Mouse (Mus musculus) C2C12 (cell line): ENCODE results near the gene Enpp3. TPM values are rescaled to one million over a fixed set of nuclear protein-coding genes. Genes with fewer than 3 reads are reported as not detected.

Experiments
- H3K27me3 ChIP-seq: one replicate; pipeline ENCODE4 v1.6.1; 2011; ENCODE audit not compliant: control insufficient read depth, insufficient read depth, insufficient read length
- H3K36me3 ChIP-seq: one replicate; pipeline ENCODE4 v1.6.1; 2011; ENCODE audit not compliant: control insufficient read depth, insufficient read depth
- H3K4me3 ChIP-seq: one replicate; pipeline ENCODE4 v1.5.1; 2011; ENCODE audit warnings: mild to moderate bottlenecking, control low read depth; ENCODE audit not compliant: poor library complexity, insufficient read depth, severe bottlenecking
- H3K79me2 ChIP-seq: one replicate; pipeline ENCODE4 v1.6.1; 2011; ENCODE audit not compliant: control insufficient read depth, insufficient read depth
- H3K79me3 ChIP-seq: one replicate; pipeline ENCODE4 v1.6.1; 2011; ENCODE audit warnings: low read depth, control low read depth
- H3ac ChIP-seq: one replicate; pipeline ENCODE3; 2011; ENCODE audit warnings: low read depth; ENCODE audit not compliant: control insufficient read depth, insufficient read length
- CEBPB ChIP-seq: IDR thresholded peaks from one replicate; pipeline ENCODE4 v1.6.1; 2011; ENCODE audit warnings: low read depth, mild to moderate bottlenecking, control low read depth, moderate library complexity
- CTCF ChIP-seq: IDR thresholded peaks from one replicate; pipeline ENCODE4 v1.5.1; 2011; ENCODE audit not compliant: control insufficient read depth, insufficient read depth, insufficient read length
- FOSL1 ChIP-seq: IDR thresholded peaks from one replicate; pipeline ENCODE4 v1.8.0; 2011; ENCODE audit warnings: mild to moderate bottlenecking, low read length; ENCODE audit not compliant: poor library complexity, insufficient read depth, severe bottlenecking
- MAX ChIP-seq: IDR thresholded peaks from one replicate; pipeline ENCODE4 v1.6.1; 2011; ENCODE audit warnings: mild to moderate bottlenecking, control low read depth
- MYOD1 ChIP-seq: IDR thresholded peaks from one replicate; pipeline ENCODE4 v1.6.1; 2011; ENCODE audit warnings: low read depth; ENCODE audit not compliant: control insufficient read depth, insufficient read length
- MYOG ChIP-seq: IDR thresholded peaks from one replicate; pipeline ENCODE4 v1.6.1; 2011; ENCODE audit not compliant: control insufficient read depth, insufficient read length; ENCODE audit errors: extremely low read depth
- USF1 ChIP-seq: IDR thresholded peaks from one replicate; pipeline ENCODE4 v1.6.1; 2011; ENCODE audit warnings: low read depth, mild to moderate bottlenecking, control low read depth, moderate library complexity
- polyA plus RNA-seq: library from polyadenylated mRNA; unstranded; fragments of >200 nt; fragmentation: generic; extraction: Trizol; gene quantifications from one replicate; pipeline ENCODE4 v1.2.1, GENCODE M21; 2012; ENCODE audit warnings: missing spikeins

The Enpp3 gene
- polyA plus RNA-seq, 1 experiment, result 1.4 TPM

- TF ChIP-seq USF1 (no peak), MAX (no peak), MYOD1 (no peak)
- no peaks in the 10 kb centered on the region for H3K79me2 ChIP-seq
Measured at GRCm38 (mm10) chr10:24863146-24863545, 20.5 kb upstream of the Enpp3 start.

GRCm38 (mm10) chr10:24841998-24842397, 625 bp downstream of the Enpp3 start:
- Histone ChIP-seq H3K79me3 (no peaks in the 10 kb centered on the region), H3ac (no peak overlapping the region), H3K27me3 (no peaks in the 10 kb centered on the region), H3K36me3 (no peaks in the 10 kb centered on the region), H3K79me2 (no peaks in the 10 kb centered on the region), H3K4me3 (no peak overlapping the region)
- TF ChIP-seq MYOG (no peak), CTCF (no peak), USF1 (no peak), MAX (no peak), MYOD1 (no peak), CEBPB (no peak), FOSL1 (no peak)

More at GRCm38 (mm10) chr10:24863146-24863545, 20.5 kb upstream of the Enpp3 start:
- Histone ChIP-seq H3K27me3 (no peaks in the 10 kb centered on the region), H3ac (no peak overlapping the region), H3K36me3 (no peaks in the 10 kb centered on the region), H3K4me3 (no peak overlapping the region), H3K79me3 (no peaks in the 10 kb centered on the region)

- no peaks in the 10 kb centered on the region for H3K36me3 ChIP-seq
- no peaks in the 10 kb centered on the region for H3K27me3 ChIP-seq
- no peaks in the 10 kb centered on the region for H3K79me2 ChIP-seq
- H3ac ChIP-seq, result no peak overlapping the region
- H3K4me3 ChIP-seq, result no peak overlapping the region
- no peaks in the 10 kb centered on the region for H3K79me3 ChIP-seq
- no peak for TF ChIP-seq MYOG
- TF ChIP-seq MYOD1, result no peak
Measured at GRCm38 (mm10) chr10:24840795-24841194, 1.8 kb downstream of the Enpp3 start.

- Histone ChIP-seq H3K4me3 (no peak overlapping the region), H3K79me3 (no peaks in the 10 kb centered on the region), H3K79me2 (no peaks in the 10 kb centered on the region), H3K36me3 (no peaks in the 10 kb centered on the region), H3K27me3 (no peaks in the 10 kb centered on the region), H3ac (no peak overlapping the region)
- TF ChIP-seq CEBPB (no peak), FOSL1 (no peak), USF1 (no peak), MYOD1 (no peak), MAX (no peak), CTCF (no peak), MYOG (no peak)
Measured at GRCm38 (mm10) chr10:24836366-24837038, 6.1 kb downstream of the Enpp3 start.

GRCm38 (mm10) chr10:24835702-24836342, 6.8 kb downstream of the Enpp3 start:
- Histone ChIP-seq H3K79me2 (no peaks in the 10 kb centered on the region), H3ac (no peak overlapping the region), H3K79me3 (no peaks in the 10 kb centered on the region), H3K27me3 (no peaks in the 10 kb centered on the region), H3K4me3 (no peak overlapping the region), H3K36me3 (no peaks in the 10 kb centered on the region)
- no peak for TF ChIP-seq MYOG
- no peak for TF ChIP-seq CEBPB
- no peak for TF ChIP-seq CTCF
- no peak for TF ChIP-seq FOSL1
- no peak for TF ChIP-seq MAX
- no peak for TF ChIP-seq MYOD1
- TF ChIP-seq USF1, result no peak
